Mouse (Mus musculus) ovary, postnatal 10 days (tissue): ENCODE measurements around the gene Ldb1.

Source experiments
- DNase-seq: peaks from one replicate; pipeline ENCODE4 v3.0.0; 2022; ENCODE audit warnings: low spot score

Gene Ldb1

GRCm38 (mm10) chr19:46044271-46044992 lies 582 bp downstream of the Ldb1 start, which contains the start of gene Pprc1:
TSS of gene Pprc1 (plus strand) at chr19:46044886.
- DNase-seq = no peak

GRCm38 (mm10) chr19:46043380-46043779 lies 1.6 kb downstream of the Ldb1 start:
- DNase-seq = no peak

DNA sequence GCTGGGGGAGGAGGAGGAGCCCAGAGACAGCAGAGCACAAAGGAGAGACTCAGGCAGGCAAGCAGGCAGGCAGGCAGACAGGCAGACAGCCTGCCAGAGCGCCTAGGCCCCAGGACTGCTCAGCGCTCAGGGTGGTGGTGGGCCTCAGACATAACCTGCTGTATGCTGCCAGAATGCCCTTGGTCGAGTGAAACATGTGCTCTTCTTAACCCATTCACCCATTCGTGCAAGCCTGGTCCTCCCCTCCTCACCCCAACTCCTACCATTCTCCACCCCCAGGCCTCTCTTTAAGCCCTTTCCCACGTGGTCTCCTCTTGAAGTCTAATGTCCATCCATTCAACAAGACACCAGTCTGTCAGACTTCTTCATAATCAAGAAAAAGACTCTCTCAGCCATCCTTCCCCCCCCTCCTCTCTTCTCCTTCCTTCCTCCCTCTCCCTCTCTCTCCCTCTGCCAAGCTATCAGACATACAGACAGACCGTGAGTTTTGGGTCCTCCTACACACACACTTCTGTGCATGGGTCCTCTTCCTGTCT lies 2.5 kb downstream of the Ldb1 start:
- DNase-seq = no peak

- peak; percentile 68 for DNase-seq
Observed at GRCm38 (mm10) chr19:46041933-46042475, 3.0 kb downstream of the Ldb1 start.

- DNase-seq = no peak
Observed at GRCm38 (mm10) chr19:46041299-46041932, 3.6 kb downstream of the Ldb1 start.

DNA sequence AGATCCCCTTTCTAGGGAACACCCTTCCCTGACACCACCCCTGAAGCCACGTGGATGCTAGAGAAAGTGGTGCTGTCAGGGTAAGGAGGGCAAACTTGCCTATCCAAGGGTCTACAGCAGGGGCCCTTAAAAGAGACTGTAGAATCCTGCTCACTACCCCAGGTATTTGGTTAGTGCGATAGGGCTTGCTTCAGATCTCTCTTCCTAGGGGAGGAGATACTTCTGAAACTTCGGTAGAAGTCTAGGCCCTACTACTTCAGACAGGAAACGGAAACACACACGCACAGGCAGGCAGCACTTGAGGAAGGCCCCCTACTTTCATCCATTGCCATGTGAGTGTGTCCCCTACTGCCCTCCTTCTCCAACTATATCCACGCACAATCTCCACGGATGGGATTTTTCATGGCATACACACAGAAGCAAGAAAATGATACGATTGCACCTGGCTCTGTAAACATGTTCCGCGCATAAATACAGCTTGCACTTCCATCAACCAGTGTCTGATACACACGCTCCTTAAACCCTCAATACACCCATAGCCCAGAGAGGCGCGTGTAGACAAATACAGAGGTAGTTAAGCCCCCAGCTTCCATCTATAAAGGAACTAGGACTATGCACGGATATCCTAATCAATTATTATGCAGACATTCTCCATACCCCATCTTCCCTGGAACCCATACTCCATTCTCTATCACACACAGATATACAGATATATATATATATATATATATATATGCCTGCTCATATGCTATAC lies 4.7 kb downstream of the Ldb1 start:
- no peak for DNase-seq

GRCm38 (mm10) chr19:46039478-46039877 lies 5.5 kb downstream of the Ldb1 start:
- peak; percentile 74 for DNase-seq

- DNase-seq = no peak
Observed at GRCm38 (mm10) chr19:46038851-46039260, 6.2 kb downstream of the Ldb1 start.

DNA sequence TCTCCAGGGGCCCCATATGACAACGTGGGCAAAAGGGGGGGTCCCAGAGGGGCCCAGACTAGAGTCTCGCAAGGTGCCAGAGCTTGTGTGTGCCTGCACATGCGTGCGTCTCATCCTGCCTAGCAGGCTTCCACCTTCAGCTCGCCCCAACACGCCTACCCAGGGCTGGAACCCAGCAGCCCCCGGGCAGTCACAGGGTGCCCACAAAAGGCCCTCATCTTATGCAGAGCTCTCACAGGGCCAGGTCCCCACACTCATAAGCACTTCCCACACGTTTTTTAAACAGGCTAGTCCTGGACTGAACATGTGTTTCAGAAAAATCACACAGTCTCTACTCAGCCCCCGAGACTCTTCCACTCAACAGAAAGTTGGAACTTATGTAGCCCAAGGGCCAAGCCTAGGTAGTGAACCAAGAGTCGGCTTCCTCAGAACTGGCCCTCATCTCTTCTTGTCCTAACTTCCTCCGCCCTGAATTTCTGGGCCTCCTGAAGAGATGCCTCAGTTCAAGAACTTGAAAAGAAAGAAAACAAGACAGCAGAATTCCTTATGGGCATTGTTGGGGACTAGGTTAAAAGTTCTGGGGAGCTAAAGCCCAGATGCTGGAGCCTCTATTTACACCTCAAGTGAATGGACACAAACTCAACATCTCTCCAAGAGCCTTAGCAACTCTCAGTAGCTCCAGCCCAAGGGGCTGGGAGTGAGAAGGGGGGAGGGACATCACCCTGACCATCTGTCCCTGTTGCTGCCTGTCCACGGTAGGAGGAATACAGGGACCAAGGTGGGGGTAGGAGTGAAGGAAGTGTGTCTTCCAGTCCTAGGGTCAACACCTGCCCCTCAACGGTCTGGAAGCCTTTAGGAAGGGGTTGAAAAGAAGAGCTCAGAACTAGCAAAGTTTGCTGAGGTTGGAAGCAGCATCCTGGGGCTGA lies 6.8 kb downstream of the Ldb1 start:
- no peak for DNase-seq

- DNase-seq = no peak
Observed at GRCm38 (mm10) chr19:46037243-46037924, 7.6 kb downstream of the Ldb1 start.

GRCm38 (mm10) chr19:46036477-46037242 lies 8.4 kb downstream of the Ldb1 start:
- no peak for DNase-seq

DNA sequence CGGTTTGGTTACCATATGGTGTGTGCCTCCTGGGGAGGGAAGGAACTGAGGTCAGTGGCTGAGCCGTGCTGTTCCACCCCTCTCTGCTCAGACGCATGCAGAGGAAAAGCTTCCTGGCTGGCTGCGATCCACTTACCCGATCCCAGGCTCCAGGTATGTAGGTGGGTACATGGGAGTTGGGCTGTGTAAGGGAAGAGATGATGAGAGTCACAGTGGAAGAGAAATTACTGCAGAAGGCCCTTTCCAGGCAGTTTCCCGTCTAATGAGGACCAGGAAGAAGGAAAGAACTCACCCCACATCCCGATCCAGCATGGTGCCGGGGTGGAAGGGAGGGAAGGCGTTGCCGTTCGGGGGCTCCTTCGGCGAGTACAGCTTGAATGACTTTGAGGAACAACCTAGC lies 9.0 kb downstream of the Ldb1 start:
- no peak for DNase-seq

GRCm38 (mm10) chr19:46033911-46034310 lies 11.1 kb downstream of the Ldb1 start:
- no peak for DNase-seq

- DNase-seq = no peak
Observed at GRCm38 (mm10) chr19:46032731-46033510, 12.1 kb downstream of the Ldb1 start.

DNA sequence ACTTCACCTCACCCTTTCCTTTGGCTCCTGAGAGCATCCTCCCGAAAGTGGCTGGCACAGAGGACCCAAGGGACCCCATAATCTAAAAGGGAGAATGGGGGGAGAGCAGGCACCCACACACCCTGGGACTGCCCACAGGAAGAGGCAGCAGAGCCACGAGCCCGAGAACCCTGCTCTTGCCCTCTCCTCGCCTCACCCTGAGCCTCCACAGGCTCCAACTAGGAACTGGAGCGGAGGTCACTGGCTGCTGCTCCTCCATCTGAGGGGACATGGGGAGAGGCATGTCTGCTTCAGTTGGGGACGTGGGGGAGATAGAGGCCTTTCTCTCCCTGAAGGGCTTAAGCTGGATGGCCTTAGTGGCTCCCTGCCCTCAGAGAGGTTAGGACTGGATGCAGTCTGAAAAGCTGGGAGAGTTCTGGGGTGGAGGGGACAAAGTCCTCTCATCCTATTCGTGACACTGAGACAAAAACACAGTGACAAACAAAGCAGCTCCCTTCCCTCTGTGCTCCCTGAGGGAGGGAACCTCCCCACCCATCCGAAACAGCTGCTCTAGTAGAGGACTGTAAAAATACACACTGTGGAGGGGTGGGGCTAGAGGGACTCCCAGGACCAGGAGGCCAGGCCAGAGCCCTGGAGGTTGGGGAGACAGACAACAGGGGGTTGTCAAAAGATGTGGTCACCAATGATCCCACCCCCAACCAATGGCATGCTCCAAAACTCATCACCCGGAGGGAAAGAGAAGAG lies 13.2 kb downstream of the Ldb1 start:
- DNase-seq = no peak

- DNase-seq = no peak
Observed at GRCm38 (mm10) chr19:46030196-46030983, 14.6 kb downstream of the Ldb1 start.

DNA sequence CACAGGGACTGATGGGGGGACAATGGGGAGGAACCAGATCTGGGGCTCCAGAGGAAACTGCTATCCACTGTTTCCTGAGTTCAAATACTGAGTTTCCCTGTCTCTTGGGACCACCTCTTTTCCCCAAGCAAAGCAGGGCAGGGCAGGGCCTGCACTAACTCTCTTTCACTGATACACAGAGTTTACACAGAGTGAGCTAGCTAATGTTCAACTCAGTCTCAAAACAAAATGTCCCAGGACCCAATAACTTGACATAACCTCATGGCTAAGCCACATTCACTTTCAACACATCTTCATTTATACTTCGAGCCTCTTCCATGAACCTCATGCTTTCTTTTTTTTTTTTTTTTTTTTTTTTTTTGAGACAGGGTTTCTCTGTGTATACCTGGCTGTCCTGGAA lies 15.4 kb downstream of the Ldb1 start:
- no peak for DNase-seq
